Mouse (Mus musculus) lung, postnatal 14 days (tissue): ENCODE data around the gene Apln.
A peak's percentile ranks its signal among the peaks of the same experiment; 100 is the strongest.

Experiments
- DNase-seq: peaks from one replicate; pipeline ENCODE4 v3.0.0; 2021

Gene Apln

GRCm38 (mm10) chrX:48016906-48017601 lies 17.6 kb downstream of the Apln start:
- DNase-seq: no peak

DNA sequence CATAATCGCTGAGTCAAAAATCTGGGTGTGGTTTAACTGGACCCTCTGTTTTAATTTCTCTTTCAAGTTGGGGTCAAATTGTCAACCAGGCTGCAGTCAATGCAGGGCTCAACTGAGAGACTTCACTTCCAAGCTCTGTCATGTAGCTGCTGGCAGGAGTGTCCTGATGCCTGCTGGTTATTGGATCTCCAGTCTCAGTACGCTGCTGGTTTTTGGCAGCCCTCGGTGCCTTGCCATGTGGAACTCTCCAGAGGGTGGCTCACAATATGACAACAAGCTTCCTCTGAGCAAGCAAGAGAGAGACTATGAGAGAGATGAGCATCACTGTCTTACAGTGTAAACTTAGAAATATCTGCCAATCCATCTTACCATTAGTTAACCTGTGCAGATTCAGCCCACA lies 23.0 kb downstream of the Apln start:
- no peak for DNase-seq

DNA sequence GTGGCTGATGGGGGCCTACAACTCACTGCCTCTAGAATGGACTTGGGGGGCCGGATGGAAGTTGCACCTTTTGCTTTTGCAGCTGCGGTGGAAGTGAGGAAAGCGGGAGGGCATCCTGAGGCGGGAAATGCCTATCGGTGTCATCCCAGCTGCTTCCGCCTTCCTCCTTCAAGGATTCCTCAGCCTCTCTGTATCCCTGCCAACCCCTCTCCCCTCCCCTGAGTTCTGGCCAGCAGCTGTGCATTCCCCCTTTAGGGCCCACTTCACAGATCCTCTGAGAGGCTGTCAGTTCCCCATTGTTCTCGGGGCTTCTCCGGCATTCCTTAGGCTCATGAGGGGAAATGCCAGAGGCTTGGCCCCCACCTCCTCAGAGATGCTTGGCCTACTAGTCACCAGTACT lies 28.6 kb downstream of the Apln start:
- DNase-seq: no peak

GRCm38 (mm10) chrX:48004786-48005185 lies 29.9 kb downstream of the Apln start:
- no peak for DNase-seq

- DNase-seq: no peak
Observed at GRCm38 (mm10) chrX:48001151-48001550, 33.5 kb downstream of the Apln start.

DNA sequence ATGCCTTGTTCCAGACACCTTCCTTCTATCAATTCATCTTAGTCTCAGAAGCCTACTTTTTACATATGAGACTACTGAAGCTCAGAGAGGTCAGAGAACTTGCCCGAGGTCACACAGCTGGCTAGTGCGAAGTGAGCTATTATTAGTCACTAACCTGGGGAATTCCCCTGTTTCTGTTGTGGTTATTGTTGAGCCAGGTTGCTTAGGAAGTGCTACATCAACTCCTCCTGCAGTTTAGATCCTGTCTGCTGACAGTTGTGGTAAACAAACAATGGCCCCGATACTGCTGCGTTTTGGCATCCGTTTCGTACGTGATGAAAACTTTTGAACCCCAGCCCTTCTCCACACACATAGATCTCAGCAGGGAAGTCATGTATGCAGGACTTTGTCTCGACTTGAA lies 36.2 kb downstream of the Apln start:
- no peak for DNase-seq

- DNase-seq: peak; percentile 80
Observed at GRCm38 (mm10) chrX:47992606-47993005, 42.0 kb downstream of the Apln start.

DNA sequence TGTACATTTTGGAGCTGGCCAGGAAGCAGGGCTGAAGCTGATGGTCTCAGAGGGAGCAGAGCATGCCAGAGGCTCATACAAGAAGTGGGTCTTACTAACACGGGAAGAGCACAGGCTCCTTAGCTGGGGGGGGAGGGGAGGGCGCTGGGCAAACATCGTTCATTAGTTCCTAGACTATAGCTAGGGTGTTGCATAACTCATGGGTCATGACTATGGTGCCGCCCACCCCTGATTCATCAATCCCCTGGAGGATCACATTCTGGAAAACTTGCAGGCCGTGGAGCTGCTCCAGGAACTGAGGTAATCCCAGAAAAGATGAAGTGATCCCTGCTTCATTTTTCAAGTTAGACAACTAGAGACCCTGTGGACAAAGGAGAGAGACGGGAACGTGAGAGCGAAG lies 46.6 kb downstream of the Apln start:
- no peak for DNase-seq

DNA sequence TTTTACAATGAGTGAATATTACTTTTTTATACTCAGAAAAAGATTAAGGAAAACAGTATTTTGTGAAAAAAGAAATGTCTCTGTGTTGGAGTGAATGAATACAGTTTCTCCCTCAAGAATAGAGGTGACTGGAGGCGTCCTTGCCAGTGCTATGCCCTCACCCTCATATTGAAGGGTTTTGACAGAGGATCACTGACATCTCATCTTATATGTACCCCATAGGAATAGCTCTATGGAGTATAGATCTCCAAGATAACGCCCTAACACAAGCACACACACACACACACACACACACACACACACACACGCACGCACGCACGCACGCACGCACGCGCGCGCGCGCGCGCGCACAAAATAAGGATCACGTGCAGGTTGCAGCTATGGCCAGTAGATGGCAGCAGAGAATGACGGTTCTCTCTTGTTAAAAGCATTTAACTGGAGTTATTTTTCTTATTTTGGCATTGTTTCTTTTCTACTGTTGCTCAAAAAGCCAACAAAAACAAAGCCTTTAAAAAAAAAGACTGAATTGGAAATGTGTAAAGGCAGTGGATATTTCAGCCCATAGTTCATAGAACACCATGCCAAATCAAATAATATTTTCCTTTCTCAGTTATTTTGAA lies 49.5 kb downstream of the Apln start:
- peak; percentile 57 for DNase-seq

DNA sequence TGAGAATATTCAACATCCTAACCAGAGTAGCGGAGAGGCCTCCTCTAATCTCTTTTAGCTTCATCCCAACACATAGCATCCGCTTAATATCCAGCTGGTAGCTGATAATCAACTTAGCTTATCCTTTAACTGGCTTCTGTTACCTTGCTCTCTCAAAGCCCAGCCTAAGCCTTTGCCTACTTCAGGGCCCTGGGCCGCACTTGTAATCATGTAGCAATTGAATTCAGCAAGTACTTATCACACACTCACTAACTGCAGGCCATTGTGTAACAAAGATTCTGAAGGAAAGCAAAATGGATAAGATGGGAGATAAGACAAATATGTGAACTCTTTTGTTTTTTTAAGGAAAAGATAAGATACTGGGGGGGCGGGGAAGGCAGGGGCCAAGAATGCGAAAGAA lies 57.6 kb downstream of the Apln start:
- DNase-seq: no peak

DNA sequence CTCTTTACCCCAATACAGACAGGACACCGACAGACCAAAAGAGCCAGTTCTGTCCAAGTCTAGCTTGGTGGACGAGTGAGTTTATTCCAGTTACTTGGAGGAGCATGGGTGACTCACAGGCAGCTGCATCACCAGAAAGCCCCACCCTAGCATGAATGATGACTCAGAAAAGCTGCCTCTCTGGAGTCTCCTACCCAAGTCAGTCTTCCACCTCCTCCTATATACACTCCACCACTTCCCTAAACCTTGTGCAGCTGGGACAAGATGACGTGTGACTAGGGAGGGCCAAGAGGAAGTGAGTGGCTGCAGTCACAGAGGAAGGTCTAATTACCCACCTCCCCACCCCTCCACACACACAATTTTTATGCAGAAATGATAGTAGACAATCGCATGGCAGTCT lies 58.1 kb downstream of the Apln start:
- no peak for DNase-seq
